Mouse (Mus musculus) megakaryocyte-erythroid progenitor cell, adult 5-6 weeks (primary cell): ENCODE results near the gene Fam166b. TPM values are rescaled to one million over a fixed set of nuclear protein-coding genes. Genes with fewer than 3 reads are reported as not detected.

Experiments used
- ATAC-seq: replicated peaks from 2 replicates; pipeline ENCODE4 v1.8.0; 2016; ENCODE audit warnings: mild to moderate bottlenecking, inconsistent platforms; ENCODE audit not compliant: severe bottlenecking, poor library complexity, low FRiP score, low TSS enrichment
- total RNA-seq, 2 experiments: library from RNA; stranded (forward) in 1 of 2; stranded (reverse) in 1 of 2; fragments of 200-1000, 215-1000 nt in 1 of 2; fragments of >200 nt in 1 of 2; fragmentation: Nextera tagmentation in 1 of 2; gene quantifications; 2 replicates each; pipeline ENCODE4 v1.2.3; 2014 to 2017

The Fam166b gene
- total RNA-seq, 2 experiments from 2014 or later, result not detected

- no peak for ATAC-seq
Measured at GRCm38 (mm10) chr4:43414761-43415160, 14.2 kb downstream of the Fam166b start.

- no peak for ATAC-seq
Measured at GRCm38 (mm10) chr4:43407071-43407920, 21.6 kb downstream of the Fam166b start.

- ATAC-seq, result peak; percentile 46
Measured at GRCm38 (mm10) chr4:43406162-43406971, 22.6 kb downstream of the Fam166b start.

GRCm38 (mm10) chr4:43404697-43405096 is 24.2 kb downstream of the Fam166b start:
- no peak for ATAC-seq

- no peak for ATAC-seq
Measured at GRCm38 (mm10) chr4:43402212-43402611, 26.7 kb downstream of the Fam166b start.

DNA sequence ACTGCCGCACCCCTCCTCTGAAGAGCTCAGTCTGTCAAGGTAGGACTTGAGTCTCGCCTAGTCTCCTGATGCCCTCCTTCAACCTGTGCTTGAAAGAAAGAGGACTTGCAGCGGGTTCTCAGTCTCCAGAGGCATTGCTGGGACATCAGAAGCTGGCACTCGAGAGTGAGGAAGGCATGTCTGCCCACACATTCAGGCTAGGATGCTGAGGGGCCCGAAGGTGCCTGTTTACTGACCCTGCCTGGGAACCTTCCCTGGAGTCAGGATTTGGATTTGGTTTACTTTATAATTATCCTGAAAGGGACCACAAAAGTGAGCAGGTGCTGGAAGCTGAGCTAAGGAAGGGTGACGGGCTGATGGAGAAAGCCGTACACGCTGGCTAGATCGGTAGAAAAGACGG is 27.4 kb downstream of the Fam166b start:
- no peak for ATAC-seq

DNA sequence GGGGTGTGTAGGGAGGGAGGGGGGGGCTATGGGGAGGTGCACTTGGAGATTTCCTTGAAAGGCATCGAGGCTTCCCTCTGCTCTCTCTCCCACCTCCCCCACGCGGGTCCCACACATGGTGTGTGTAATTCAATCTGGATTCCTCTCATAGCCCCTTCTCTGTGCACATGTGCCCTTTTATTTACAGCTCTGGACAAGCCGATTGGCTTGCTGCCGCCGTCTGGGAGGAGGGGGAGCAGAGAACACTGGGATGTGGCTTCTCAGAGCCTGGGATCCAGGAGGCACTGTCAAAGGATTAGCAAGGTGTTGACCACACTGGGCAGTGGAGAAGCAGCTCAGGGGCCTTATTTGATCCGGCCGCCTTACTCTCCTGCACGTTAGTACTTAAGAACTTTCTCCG is 28.0 kb downstream of the Fam166b start:
- no peak for ATAC-seq

DNA sequence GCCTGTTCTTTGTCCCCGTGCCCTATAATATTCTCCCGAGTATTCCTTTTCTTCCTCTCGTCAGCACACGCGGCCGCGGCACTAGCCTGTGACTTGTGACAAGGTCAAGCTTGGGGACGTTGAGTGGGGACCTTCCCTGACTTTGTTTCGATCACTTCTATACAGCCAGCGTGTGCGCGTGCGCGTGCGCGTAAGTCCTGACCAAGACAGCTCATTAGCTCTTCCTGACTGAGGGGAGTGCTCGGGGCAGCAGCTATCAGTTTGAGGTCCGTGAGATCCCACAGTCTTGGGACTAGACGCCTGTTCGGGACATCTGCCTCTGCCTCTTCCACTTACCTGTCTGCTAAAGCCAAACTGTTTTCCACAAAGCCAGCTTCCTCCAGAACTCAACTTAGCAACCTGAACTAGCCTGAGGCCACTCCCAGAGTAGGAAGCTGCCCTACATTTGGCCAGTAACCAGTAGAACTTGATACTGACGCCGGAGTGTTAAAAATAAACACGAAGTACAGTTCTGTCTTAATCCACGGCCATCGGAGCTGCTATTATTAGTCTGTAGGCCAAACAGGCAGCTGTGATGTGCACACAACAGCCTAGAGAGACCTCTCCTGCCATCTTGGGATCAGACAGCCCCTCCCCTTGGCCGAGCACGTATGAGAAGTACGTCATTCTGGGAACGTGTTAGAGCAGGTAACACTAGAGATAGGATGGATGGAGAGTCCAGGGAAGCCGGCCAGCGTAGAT is 29.4 kb downstream of the Fam166b start:
- no peak for ATAC-seq

DNA sequence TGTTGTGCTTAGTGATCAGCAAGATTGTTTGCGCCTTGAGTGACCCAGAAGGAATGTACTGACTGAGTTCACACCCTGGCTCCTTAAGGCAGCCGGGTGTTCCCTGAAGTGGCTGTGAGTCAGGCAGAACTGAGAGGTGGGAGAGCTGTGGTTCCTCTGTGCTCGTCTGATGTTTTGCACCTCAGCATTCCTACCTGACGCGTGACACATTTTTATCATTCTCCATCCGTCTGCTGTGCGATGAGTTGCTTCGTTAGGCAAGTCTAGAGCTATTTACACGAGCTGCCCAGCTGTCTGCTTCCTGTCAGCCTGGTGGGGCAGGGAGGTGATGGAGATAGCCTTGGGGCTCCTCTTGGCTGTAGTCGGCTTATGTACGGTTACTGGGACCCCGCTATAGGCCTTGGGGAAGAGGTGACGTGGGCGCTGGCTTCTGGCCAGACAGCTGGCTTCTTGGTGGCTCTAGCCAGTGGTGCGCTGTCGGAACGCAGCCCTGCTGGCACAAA is 30.1 kb downstream of the Fam166b start:
- no peak for ATAC-seq

GRCm38 (mm10) chr4:43398014-43398413 is 30.9 kb downstream of the Fam166b start:
- no peak for ATAC-seq

DNA sequence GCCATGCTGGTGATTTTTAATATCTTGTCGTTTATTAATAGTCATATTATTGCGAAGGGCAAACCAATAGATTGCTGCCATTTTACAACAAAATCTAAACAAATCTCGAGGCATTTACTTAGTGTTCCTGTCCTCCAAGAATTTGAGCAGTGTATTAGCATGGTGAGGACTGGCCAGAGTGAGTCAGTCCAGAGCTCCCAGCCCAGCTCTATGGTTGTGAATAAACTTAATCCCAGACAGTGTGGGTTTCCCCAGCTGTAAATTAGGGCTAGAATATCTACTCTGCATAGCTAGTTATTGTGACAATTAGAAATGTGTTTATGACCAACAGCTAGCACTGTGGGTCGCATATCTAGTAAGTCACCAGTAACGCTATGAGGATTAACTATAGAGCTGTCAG is 32.6 kb downstream of the Fam166b start:
- ATAC-seq, result no peak

DNA sequence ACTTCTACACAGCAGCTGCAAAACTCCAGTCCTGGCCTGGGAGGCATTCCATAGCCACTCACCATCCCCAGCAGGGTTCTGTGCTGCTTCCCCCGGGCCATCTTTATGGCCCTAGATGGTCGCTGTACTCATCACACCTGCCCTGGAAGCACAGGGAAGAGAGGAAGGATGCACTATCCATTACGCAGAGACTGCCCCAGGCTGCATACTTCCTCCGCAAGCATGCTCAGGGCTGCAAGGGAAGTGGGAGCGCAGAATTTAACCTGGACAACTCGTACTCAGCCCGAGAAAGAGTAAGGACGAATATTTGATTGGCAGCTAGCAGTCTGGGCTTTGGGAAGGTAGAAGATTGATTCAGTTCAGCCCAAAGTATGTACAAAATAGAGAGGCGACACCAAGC is 33.1 kb downstream of the Fam166b start:
- ATAC-seq, result no peak

- ATAC-seq, result peak; percentile 62; the same call in 1 of the 2 replicates
Measured at GRCm38 (mm10) chr4:43395147-43395546, 33.8 kb downstream of the Fam166b start.

DNA sequence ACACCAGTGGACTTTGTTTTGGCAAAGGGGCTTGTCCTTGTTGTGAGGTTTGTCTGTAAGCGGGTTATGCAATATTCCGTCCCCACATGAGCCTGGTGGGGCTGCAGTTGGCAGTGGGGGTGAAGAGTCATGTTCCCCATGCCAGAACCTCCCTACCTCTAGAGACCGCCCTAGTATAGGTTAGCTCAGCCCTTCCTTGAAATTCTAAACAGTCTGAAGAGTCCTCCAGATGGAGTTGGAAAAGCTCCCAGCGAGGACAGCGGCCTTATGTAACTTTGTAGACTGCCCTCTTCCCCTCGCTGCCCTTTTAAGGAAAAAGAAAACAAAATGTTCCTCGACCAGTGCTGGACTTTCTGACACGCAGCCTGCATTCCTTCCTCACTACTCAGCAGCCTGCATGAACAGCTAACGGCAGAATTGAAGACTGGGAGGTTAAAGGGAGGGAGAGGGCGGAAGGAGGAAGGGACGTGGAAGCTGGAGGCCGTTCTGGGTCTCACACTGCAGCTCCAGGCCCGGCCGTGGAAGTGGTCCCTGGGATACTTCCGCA is 34.5 kb downstream of the Fam166b start:
- no peak for ATAC-seq

DNA sequence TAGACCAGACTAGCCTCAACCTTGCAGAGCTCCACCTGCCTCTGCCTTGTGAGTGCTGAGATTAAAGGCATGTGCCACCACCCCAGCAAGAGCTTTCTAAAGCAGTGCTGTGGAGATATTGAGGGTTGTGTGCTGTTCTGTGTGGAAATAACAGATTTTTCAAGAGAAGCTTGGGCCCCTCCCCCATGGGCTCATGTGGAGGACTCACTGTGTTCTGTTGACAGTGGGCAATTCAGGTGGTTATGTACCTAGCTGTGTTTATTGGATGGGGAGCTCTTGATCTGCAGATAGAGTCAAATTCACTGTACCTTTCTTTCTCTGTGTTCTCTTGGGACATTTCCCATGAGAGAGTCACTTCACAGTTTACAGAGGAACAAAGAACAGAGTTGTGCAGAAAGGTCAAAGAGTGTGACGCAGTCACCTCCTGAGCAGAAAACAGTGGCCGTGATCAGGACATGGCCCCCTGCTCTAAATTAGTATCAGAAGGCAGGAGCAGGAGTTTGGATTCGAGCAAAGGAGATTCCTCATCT is 37.3 kb downstream of the Fam166b start:
- no peak for ATAC-seq

- ATAC-seq, result no peak
Measured at GRCm38 (mm10) chr4:43389845-43390440, 39.0 kb downstream of the Fam166b start.

DNA sequence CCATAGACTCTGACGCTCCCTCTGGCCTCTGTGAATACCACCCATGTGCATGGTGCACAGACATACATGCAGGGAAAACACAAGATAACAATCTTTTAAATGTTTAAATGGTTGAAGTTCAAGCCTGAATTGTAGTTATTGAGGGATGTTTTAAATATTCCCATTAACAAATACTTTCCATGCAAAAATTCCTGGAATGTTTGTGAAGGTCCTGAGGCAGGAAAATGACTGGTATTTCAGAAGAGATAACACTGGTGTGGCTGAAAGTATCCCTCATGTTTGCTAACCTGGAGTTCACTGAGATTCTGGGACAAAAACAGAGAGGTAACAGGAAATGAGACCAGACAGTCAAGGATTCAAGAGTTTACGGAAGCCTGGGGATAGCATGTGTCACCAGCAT is 39.5 kb downstream of the Fam166b start:
- ATAC-seq, result no peak

DNA sequence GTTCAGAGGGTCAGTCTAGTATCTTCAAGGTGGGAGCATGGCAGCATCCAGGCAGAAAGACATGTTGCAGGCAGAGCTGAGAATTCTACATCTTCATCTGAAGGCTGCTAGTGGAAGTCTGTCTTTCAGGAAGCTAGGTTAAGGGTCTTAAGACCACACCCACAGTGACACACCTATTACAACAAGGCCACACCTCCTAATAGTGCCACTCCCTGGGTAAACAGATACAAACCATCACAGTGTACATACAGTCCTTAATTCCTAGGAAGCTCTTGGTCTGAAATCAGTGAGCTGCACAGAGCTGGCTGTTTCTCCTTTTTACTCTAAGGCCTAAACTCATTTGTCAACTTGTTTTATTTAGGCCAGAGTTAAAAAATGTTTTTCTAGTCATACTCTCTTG is 42.0 kb downstream of the Fam166b start:
- ATAC-seq, result no peak

DNA sequence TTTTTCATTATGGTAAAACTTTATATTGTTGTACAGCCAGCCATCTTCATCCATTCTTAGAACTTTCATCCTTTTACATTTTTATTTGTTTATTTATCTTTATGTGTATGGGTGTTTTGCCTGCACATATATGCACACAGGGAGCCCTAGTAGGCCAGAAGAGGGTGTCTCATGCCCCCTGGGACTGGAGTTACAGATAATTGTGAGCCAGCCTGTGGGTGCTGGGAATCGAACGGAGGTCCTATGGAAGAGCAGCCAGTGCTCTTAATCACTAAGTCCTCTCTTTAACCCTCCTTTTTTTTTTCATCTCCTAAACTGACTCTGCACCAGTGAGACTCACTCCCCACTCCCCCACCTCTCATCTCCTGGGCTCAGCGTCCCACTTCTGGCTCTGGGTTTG is 44.4 kb downstream of the Fam166b start:
- ATAC-seq, result no peak
